Mouse (Mus musculus) ES-Bruce4 (cell line): ENCODE results near the gene S100a8. TPM values are rescaled to one million over a fixed set of nuclear protein-coding genes. Genes with fewer than 3 reads are reported as not detected.

Experiments
- H3K27ac ChIP-seq: 2 replicates; pipeline ENCODE4 v1.5.1; 2012; ENCODE audit warnings: low read length, inconsistent platforms; ENCODE audit not compliant: insufficient read depth
- H3K27me3 ChIP-seq: 2 replicates; pipeline ENCODE4 v1.6.1; 2012; ENCODE audit warnings: mild to moderate bottlenecking, low read length, inconsistent platforms; ENCODE audit not compliant: control insufficient read depth, poor library complexity, insufficient read depth, severe bottlenecking
- H3K36me3 ChIP-seq: 2 replicates; pipeline ENCODE4 v1.6.1; 2012; ENCODE audit warnings: inconsistent platforms, mild to moderate bottlenecking, low read length, moderate library complexity; ENCODE audit not compliant: control insufficient read depth, poor library complexity, insufficient read depth, severe bottlenecking
- H3K4me1 ChIP-seq: one replicate; pipeline ENCODE4 v1.8.1; 2011; ENCODE audit warnings: low read length; ENCODE audit not compliant: control insufficient read depth, insufficient read depth
- H3K4me3 ChIP-seq: 2 replicates; pipeline ENCODE4 v1.5.1; 2011; ENCODE audit warnings: low read depth, mild to moderate bottlenecking, low read length
- H3K9ac ChIP-seq: 2 replicates; pipeline ENCODE4 v1.6.1; 2012; ENCODE audit warnings: low read depth, mild to moderate bottlenecking, inconsistent platforms; ENCODE audit not compliant: poor library complexity, severe bottlenecking
- H3K9me3 ChIP-seq: replicated peaks from 2 replicates; pipeline ENCODE4 v1.6.1; 2012; ENCODE audit warnings: mild to moderate bottlenecking, low read length, inconsistent platforms; ENCODE audit not compliant: control insufficient read depth, poor library complexity, insufficient read depth, severe bottlenecking
- CTCF ChIP-seq: IDR thresholded peaks from one replicate; pipeline ENCODE4 v1.8.1; 2011; ENCODE audit warnings: low read depth, low read length
- EP300 ChIP-seq: IDR thresholded peaks from 2 replicates; pipeline ENCODE4 v1.6.1; 2011; ENCODE audit warnings: low read depth, low read length; ENCODE audit not compliant: insufficient read depth
- POLR2A ChIP-seq: IDR thresholded peaks from one replicate; pipeline ENCODE4 v1.8.1; 2011; ENCODE audit warnings: low read length; ENCODE audit not compliant: insufficient read depth
- polyA plus RNA-seq: library from polyadenylated mRNA; stranded (reverse); fragments of >200 nt; gene quantifications from 2 replicates; pipeline ENCODE4 v1.2.4, GENCODE M21; 2011; ENCODE audit warnings: low read depth; ENCODE audit not compliant: missing spikeins, insufficient read depth, insufficient read length

S100a8 gene
- polyA plus RNA-seq, 1 experiment, result not detected

GRCm38 (mm10) chr3:90657405-90657804, 11.4 kb upstream of the S100a8 start:
- no peaks in the 10 kb centered on the region for H3K9me3 ChIP-seq
- no peak for TF ChIP-seq EP300
- TF ChIP-seq POLR2A, result no peak
- no peak for TF ChIP-seq CTCF
- no peak overlapping the region for H3K27ac ChIP-seq
- H3K4me1 ChIP-seq, result no peaks in the 10 kb centered on the region
- no peak overlapping the region for H3K4me3 ChIP-seq
- H3K36me3 ChIP-seq, result no peaks in the 10 kb centered on the region
- no peak overlapping the region for H3K9ac ChIP-seq
- H3K27me3 ChIP-seq, result no peaks in the 10 kb centered on the region

GRCm38 (mm10) chr3:90659364-90660044, 9.3 kb upstream of the S100a8 start:
- Histone ChIP-seq H3K9ac (no peak overlapping the region), H3K27me3 (no peaks in the 10 kb centered on the region), H3K4me1 (no peaks in the 10 kb centered on the region), H3K36me3 (no peaks in the 10 kb centered on the region), H3K4me3 (no peak overlapping the region), H3K27ac (no peak overlapping the region), H3K9me3 (no peaks in the 10 kb centered on the region)
- no peak for TF ChIP-seq CTCF
- TF ChIP-seq POLR2A, result no peak
- no peak for TF ChIP-seq EP300

GRCm38 (mm10) chr3:90664219-90664618, 4.6 kb upstream of the S100a8 start:
- no peak overlapping the region for H3K4me3 ChIP-seq
- no peak overlapping the region for H3K9ac ChIP-seq
- H3K9me3 ChIP-seq, result no peaks in the 10 kb centered on the region
- TF ChIP-seq CTCF (peak; percentile 40), EP300 (no peak), POLR2A (no peak)
- H3K36me3 ChIP-seq, result no peaks in the 10 kb centered on the region
- no peak overlapping the region for H3K27ac ChIP-seq
- no peaks in the 10 kb centered on the region for H3K4me1 ChIP-seq
- H3K27me3 ChIP-seq, result no peaks in the 10 kb centered on the region

- Histone ChIP-seq H3K9ac (no peak overlapping the region), H3K4me3 (no peak overlapping the region), H3K36me3 (no peaks in the 10 kb centered on the region), H3K27me3 (no peaks in the 10 kb centered on the region), H3K4me1 (no peaks in the 10 kb centered on the region), H3K9me3 (no peaks in the 10 kb centered on the region), H3K27ac (no peak overlapping the region)
- no peak for TF ChIP-seq POLR2A
- no peak for TF ChIP-seq CTCF
- TF ChIP-seq EP300, result no peak
Measured at GRCm38 (mm10) chr3:90678656-90679055, 9.9 kb downstream of the S100a8 start.

GRCm38 (mm10) chr3:90683929-90684328, 15.2 kb downstream of the S100a8 start:
- H3K4me1 ChIP-seq, result no peaks in the 10 kb centered on the region
- H3K27me3 ChIP-seq, result no peaks in the 10 kb centered on the region; the same call in 1 of the 2 replicates
- TF ChIP-seq POLR2A (no peak), EP300 (no peak), CTCF (no peak)
- no peak overlapping the region for H3K9ac ChIP-seq
- H3K9me3 ChIP-seq, result no peaks in the 10 kb centered on the region
- no peaks in the 10 kb centered on the region for H3K36me3 ChIP-seq
- H3K27ac ChIP-seq, result no peak overlapping the region
- no peak overlapping the region for H3K4me3 ChIP-seq

GRCm38 (mm10) chr3:90686835-90687234, 18.1 kb downstream of the S100a8 start:
- H3K27ac ChIP-seq, result no peak overlapping the region
- no peaks in the 10 kb centered on the region; the same call in 1 of the 2 replicates for H3K27me3 ChIP-seq
- H3K4me1 ChIP-seq, result no peaks in the 10 kb centered on the region
- no peaks in the 10 kb centered on the region for H3K36me3 ChIP-seq
- no peak for TF ChIP-seq EP300
- TF ChIP-seq POLR2A, result no peak
- TF ChIP-seq CTCF, result no peak
- no peaks in the 10 kb centered on the region for H3K9me3 ChIP-seq
- H3K4me3 ChIP-seq, result no peak overlapping the region
- H3K9ac ChIP-seq, result no peak overlapping the region
